Mouse (Mus musculus) ES-E14 (cell line): ENCODE data around the gene Vps9d1.

Source experiments
- HCFC1 ChIP-seq: IDR thresholded peaks from 2 replicates; pipeline ENCODE4 v1.6.1; 2012; ENCODE audit warnings: low read length, inconsistent platforms, borderline replicate concordance; ENCODE audit not compliant: insufficient read depth
- ZC3H11A ChIP-seq: IDR thresholded peaks from 2 replicates; pipeline ENCODE4 v1.6.1; 2012; ENCODE audit warnings: low read depth, mild to moderate bottlenecking, inconsistent platforms, low read length, borderline replicate concordance
- ZNF384 ChIP-seq: IDR thresholded peaks from 2 replicates; pipeline ENCODE4 v1.6.1; 2012; ENCODE audit warnings: low read depth, low read length, inconsistent platforms

- TF ChIP-seq HCFC1 (no peak), ZC3H11A (no peak), ZNF384 (no peak)
Observed at GRCm38 (mm10) chr8:123248596-123248995, 5.6 kb downstream of the Vps9d1 start.
